Mouse (Mus musculus): Measurements from ENCODE around the gene Ehd4.

Gene Ehd4

GRCm38 (mm10) chr2:120144390-120144789, 10.0 kb downstream of the Ehd4 start:
- no peak for DNase-seq (ENCODE audit: low read depth)

GRCm38 (mm10) chr2:120142336-120142735, 12.1 kb downstream of the Ehd4 start:
- DNase-seq (ENCODE audit: low read depth), result no peak

- no peak for DNase-seq (ENCODE audit: low read depth)
Measured at GRCm38 (mm10) chr2:120141671-120142070, 12.7 kb downstream of the Ehd4 start.

GRCm38 (mm10) chr2:120140326-120140725, 14.1 kb downstream of the Ehd4 start:
- DNase-seq (ENCODE audit: low read depth), result no peak

GRCm38 (mm10) chr2:120139091-120139490, 15.3 kb downstream of the Ehd4 start:
- DNase-seq (ENCODE audit: low read depth), result no peak

DNA sequence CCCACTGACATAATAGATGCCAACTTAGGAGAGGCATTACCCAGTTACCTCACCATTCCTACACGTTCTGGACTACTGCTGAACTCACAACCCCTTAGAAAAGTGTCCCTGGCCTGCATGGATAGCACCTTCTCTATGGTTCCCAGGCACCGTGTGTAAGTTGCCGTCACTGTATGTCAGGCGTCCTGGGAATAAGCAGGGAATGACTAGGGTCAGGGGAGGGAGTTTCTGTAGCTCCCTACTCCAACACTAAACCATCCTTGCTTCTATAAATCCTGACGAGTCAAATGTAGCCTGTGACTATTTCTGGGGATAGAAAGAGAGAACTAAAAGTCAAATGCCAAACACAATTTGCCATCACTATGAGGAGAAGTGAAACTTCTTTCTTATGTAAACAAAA, 17.1 kb downstream of the Ehd4 start:
- DNase-seq (ENCODE audit: low read depth), result no peak

GRCm38 (mm10) chr2:120134453-120135075, 19.8 kb downstream of the Ehd4 start:
- no peak for DNase-seq (ENCODE audit: low read depth)

DNA sequence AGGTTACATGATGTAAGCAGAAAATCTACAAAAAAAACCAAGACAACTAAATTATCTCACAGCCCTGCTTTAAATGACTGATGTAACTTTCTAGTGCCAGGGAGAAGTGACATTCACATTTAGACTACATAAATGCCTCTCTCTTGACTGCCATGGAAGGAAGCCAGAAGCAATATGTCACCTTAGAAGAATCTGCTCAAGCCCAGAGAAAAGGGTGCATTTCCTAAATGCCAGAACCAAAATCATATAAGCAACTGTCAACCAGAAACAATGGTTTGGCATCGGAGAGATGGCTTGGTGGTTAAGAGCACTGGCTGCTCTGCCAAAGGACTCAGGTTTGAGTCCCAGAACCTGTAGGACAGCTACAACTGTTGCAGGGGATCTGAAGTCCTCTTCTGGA, 22.5 kb downstream of the Ehd4 start:
- DNase-seq (ENCODE audit: low read depth), result no peak

DNA sequence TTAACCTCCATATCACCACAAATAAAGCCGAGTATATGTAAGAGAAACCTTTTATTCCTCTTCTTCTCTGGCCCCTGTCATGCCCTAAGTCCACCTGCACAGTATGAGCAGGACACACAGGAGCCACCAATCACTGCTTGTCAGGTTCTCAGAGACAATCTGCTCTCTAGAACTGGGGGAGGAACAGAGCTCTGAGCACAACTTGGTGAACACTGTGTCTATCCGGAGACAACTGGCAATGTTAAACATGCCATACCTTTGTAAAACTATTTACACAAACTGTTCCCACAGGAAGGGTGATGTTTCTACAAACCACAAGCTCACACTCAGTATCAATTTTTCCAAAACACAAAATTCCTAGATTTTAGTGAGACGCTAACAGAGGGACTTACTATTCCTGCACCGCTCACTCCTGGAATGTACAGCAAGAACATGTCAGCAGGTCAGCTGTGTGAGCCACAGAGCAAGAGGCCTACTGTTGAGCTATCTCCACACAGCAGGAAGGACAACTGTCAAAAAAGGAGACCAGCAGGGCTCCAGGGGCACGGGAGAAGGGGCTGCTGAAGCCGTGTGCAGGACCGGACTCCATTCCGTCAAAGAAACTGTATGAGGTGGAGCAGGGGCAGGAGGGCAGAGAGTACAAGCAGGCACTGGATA, 25.0 kb downstream of the Ehd4 start:
- no peak for DNase-seq (ENCODE audit: low read depth)

DNA sequence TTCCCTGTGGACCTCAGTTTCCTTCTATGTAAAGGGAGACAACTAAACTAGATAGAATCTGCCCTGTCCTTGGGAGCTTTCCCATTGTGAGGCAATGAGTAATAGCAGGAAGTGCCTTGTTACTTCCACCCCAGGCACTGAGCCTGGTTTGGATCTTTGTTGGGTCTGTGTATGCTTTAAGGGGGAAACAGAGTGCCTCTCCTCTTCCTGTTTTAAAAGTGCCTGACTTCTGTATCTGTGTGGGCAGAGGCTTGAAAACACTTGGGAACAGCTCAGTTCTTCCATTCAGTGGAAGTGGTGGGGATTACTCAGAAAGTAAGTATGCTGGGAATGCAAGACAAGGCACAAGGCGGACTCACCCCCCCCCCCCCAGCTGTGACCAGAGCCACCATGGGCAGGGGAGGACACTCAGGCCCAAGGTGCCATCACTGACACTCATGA, 25.8 kb downstream of the Ehd4 start:
- DNase-seq (ENCODE audit: low read depth), result no peak

GRCm38 (mm10) chr2:120128011-120128410, 26.4 kb downstream of the Ehd4 start:
- no peak for DNase-seq (ENCODE audit: low read depth)

DNA sequence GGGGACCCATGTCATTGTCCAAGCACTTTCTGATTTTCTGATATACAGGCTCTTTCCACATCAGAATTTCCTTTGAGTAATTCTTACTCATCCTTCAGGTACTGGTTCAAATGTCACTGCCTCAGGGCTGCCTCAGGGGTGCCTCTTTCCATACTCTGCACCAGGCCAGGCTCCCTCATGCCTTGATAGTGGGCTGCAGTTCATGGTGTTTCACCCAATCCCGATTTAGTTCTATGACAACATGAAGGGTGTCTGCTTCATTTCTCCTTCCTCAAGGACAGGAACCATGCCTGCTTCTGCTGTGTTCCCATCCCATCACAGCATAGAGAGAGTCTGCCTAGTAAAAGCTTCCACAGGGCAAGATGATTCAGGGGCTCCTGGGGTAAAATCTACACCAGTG, 27.5 kb downstream of the Ehd4 start:
- DNase-seq (ENCODE audit: low read depth), result no peak

GRCm38 (mm10) chr2:120126408-120126807, 28.0 kb downstream of the Ehd4 start:
- no peak for DNase-seq (ENCODE audit: low read depth)

DNA sequence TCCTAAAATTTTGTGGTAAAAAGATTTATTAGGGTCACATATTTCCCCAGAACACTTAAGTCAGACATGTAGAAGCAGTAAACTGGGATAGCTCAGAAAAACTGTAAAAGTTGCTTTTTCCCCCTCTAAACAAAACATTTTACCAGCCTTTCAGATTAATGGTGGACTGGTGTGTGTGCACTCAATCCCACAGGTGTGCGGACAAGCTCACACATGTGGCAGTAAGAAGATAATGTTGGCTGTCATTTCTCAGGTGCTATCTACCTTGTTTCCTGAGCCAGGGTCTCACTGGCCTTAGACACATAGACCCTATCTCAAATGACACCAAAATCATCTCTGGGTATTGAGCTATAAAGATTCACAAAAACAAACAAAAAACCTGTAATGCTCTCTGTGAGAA, 28.9 kb downstream of the Ehd4 start:
- no peak for DNase-seq (ENCODE audit: low read depth)

- no peak for DNase-seq (ENCODE audit: low read depth)
Measured at GRCm38 (mm10) chr2:120124946-120125345, 29.5 kb downstream of the Ehd4 start.

- DNase-seq (ENCODE audit: low read depth), result no peak
Measured at GRCm38 (mm10) chr2:120124096-120124495, 30.3 kb downstream of the Ehd4 start.

DNA sequence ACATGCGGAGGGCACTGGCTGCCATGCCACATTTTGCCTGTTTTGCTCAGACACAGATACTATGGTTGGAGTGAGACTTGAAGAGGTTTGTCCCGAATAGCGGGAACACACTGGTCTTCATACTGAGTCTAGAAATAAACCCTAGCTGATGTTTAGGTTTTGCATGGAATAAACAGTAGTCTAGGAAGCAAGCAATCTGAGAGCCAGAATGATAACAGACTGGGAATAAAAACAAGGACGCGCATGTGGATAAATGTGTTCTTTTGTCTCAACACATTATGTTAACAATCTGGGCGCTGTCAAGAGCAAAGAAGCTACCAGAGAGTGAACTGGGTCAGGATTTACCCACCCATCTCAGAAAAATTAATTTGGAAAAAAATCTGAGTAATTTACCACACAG, 31.4 kb downstream of the Ehd4 start:
- DNase-seq (ENCODE audit: low read depth), result no peak

DNA sequence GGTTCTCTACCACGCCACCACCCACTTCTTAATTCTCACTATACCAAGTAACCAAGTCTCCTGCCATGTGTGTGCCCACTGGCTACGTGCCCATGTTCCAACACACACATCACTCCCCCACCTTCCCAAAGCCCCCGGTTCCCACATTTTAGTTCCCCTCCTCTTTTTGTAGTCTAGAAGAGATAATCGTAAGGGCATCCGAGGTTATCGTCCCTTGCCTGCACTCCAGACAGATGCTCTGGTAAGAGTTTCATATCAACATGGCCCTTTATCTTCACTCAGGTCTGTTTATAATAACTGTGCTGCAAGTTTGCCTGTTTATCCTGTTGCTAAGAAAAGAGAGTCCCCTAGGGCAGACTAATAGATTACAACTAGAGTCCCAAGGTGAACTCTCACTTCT, 37.1 kb downstream of the Ehd4 start:
- no peak for DNase-seq (ENCODE audit: low read depth)

DNA sequence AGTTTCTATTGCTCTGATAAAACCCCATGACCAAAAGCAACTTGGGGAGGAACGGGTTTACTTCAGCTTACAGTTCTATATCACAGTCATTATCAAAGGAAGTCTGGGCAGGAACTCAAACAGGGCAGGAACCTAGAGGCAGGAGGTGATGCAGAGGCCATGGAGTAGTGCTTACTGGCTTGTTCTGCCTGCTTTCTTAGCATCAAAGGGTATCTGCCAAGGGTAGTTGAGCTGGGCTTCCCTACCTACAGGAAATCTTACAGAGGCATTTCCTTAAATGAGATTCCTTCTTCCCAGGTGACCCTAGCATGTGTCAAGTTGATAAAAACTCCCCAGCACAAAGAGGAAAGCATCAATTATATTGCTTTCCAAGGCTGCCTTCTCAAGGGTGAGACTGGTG, 38.0 kb downstream of the Ehd4 start:
- no peak for DNase-seq (ENCODE audit: low read depth)

- no peak for DNase-seq (ENCODE audit: low read depth)
Measured at GRCm38 (mm10) chr2:120114977-120115376, 39.4 kb downstream of the Ehd4 start.

DNA sequence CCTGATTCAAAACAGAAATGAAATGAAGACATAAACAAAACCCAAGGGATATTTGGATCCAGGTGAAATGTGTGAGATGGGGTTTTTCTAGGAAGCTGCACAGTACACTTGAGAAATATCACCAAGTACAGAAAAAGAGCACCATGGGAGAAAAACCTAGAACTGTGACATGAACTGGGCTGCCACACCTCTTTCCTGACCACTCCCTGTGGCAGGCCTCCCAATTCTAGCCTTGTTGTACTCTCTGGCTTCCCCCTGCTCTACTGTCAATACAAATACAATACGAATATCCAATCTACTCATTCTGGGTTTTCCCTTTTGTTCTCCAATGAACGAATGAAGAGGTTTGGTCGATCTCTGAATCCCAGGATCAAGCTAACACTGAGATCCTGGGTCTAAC, 40.4 kb downstream of the Ehd4 start:
- DNase-seq (ENCODE audit: low read depth), result no peak

DNA sequence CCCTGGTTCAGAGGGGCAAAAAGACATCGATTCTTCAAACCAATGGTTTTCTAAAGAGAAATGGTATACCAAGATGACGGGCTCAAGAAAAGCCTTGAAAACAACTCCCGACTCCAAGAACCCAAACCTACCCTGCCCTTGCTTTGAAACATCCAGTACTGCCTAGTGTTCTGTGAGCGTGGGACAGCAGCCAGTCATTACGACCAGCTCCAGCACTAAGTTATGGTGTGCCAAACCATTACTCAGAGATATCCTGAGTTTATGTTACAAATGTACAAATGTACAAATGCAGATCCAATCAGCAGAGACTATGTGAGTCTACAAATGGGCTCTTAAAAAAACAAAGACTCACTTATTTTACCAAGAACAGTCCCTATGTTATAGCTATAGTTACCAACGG, 40.9 kb downstream of the Ehd4 start:
- no peak for DNase-seq (ENCODE audit: low read depth)

DNA sequence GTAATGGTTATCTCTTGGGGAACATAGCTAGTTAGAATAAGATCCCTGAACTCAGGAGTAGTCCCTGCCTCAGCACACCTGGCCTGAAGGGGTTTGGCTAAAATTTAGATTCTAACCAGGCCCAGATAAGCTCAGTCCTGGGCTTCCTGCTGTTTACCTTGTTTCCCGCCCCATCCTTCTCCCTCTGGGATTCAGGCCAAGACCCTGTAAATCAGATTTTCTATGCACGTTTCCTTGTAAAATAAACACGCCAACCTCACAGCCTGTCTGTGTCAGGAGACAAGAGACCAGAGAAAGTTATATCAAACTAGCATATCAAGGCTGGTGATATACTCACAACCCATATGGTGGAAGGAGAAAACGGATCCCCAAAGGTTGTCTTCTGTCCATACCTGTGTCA, 42.8 kb downstream of the Ehd4 start:
- DNase-seq (ENCODE audit: low read depth), result no peak

GRCm38 (mm10) chr2:120111172-120111571, 43.2 kb downstream of the Ehd4 start:
- DNase-seq (ENCODE audit: low read depth), result no peak
